Mouse (Mus musculus) liver, embryonic 14.5 days (tissue): ENCODE measurements around the gene Lamtor2. TPM values are rescaled to one million over a fixed set of nuclear protein-coding genes. Genes with fewer than 3 reads are reported as not detected.

Source experiments
- ATAC-seq: fragments of 200-750 bp; cut with Nextera tagmentation; 2 replicates; pipeline ENCODE4 v1.8.0; 2017; ENCODE audit warnings: moderate number of reproducible peaks, mild to moderate bottlenecking, moderate library complexity; ENCODE audit not compliant: insufficient read depth
- DNase-seq, 3 experiments: peaks; one replicate each; pipeline ENCODE4 v3.0.0-alpha.2; 2012 to 2013; ENCODE audit warnings: low read depth in 3 of 3, low spot score in 3 of 3
- H3K27ac ChIP-seq: fragments of 300-500 bp; sonication (generic); 2 replicates; pipeline ENCODE4 v1.5.1; 2014; ENCODE audit warnings: moderate library complexity, mild to moderate bottlenecking, control low read depth, inconsistent platforms
- H3K27me3 ChIP-seq: fragments of 300-500 bp; sonication (generic); 2 replicates; pipeline ENCODE4 v1.6.1; 2014; ENCODE audit warnings: mild to moderate bottlenecking, low read length, moderate library complexity; ENCODE audit not compliant: control insufficient read depth, insufficient read depth
- H3K36me3 ChIP-seq: fragments of 300-500 bp; sonication (generic); replicated peaks from 2 replicates; pipeline ENCODE4 v1.6.1; 2014; ENCODE audit warnings: low read depth; ENCODE audit not compliant: control insufficient read depth, insufficient read depth
- H3K4me1 ChIP-seq, 2 experiments: fragments of 200-500 bp in 1 of 2; fragments of 300-500 bp in 1 of 2; sonication (generic) in 1 of 2; replicated peaks; 2 replicates each; pipeline ENCODE4 v1.6.1; 2012 to 2014; ENCODE audit warnings: antibody characterized with exemption in 1 of 2, inconsistent platforms in 1 of 2, low read length in 1 of 2; ENCODE audit not compliant: control insufficient read depth in 2 of 2, insufficient read depth in 2 of 2
- H3K4me2 ChIP-seq: fragments of 300-500 bp; sonication (generic); 2 replicates; pipeline ENCODE4 v1.6.1; 2014; ENCODE audit warnings: low read depth, mild to moderate bottlenecking, control low read depth, moderate library complexity
- H3K4me3 ChIP-seq, 2 experiments: fragments of 200-500 bp in 1 of 2; fragments of 300-500 bp in 1 of 2; sonication (generic) in 1 of 2; 2 replicates each; pipeline ENCODE4 v1.5.1; 2012 to 2014; ENCODE audit warnings: low read depth in 2 of 2, low read length in 2 of 2, mild to moderate bottlenecking in 2 of 2, control low read depth in 1 of 2, inconsistent platforms in 1 of 2, moderate library complexity in 1 of 2; ENCODE audit not compliant: insufficient read depth in 1 of 2
- H3K9ac ChIP-seq: fragments of 300-500 bp; sonication (generic); replicated peaks from 2 replicates; pipeline ENCODE4 v1.6.1; 2014; ENCODE audit warnings: mild to moderate bottlenecking, control low read depth, moderate library complexity
- H3K9me3 ChIP-seq: fragments of 300-500 bp; sonication (generic); 2 replicates; pipeline ENCODE4 v1.6.1; 2016; ENCODE audit warnings: low read length, mixed read lengths; ENCODE audit not compliant: control insufficient read depth
- CTCF ChIP-seq: IDR thresholded peaks from 2 replicates; pipeline ENCODE4 v1.5.1; 2016; ENCODE audit warnings: antibody characterized with exemption, low read depth, control low read depth
- EP300 ChIP-seq: IDR thresholded peaks from 2 replicates; pipeline ENCODE4 v1.6.1; 2016; ENCODE audit warnings: antibody characterized with exemption, low read depth
- WGBS: fragments of 180-500 bp; shearing (Covaris S2); extraction: QIAGEN DNeasy Blood & Tissue Kit; methylation state at CpG from one replicate; pipeline ENCODE4 v1.1.7; 2014; ENCODE audit not compliant: insufficient replicate concordance; 5-methylcytosine and 5-hydroxymethylcytosine counted together
- microRNA counts: library from miRNA; unstranded; fragments of <30 nt; microRNA quantifications from one replicate; lab custom pipeline; 2016
- microRNA-seq: library from miRNA; unstranded; fragments of <30 nt; microRNA quantifications from one replicate; pipeline ENCODE4, GENCODE M21; 2016
- polyA plus RNA-seq, 2 experiments: library from polyadenylated mRNA; depleted of rRNA in 1 of 2; stranded (reverse) in 1 of 2; unstranded in 1 of 2; fragments of >200 nt; fragmentation: Nextera tagmentation in 1 of 2; extraction: Ambion mirVana in 1 of 2; gene quantifications; 2 replicates each; pipeline versions ENCODE4 v1.2.1 to v1.2.3; 2012 to 2014

Lamtor2 gene
- polyA plus RNA-seq, 2 experiments = 62.0 to 73.1 TPM

- Histone ChIP-seq H3K27me3 (no peaks in the 10 kb centered on the region), H3K36me3 (peaks cover 24% of the 10 kb centered on the region), H3K4me3 (peak overlapping the region; percentile 67 to 92), H3K9me3 (no peaks in the 10 kb centered on the region), H3K4me1 (peaks cover 38 to 39% of the 10 kb centered on the region in 2 experiments), H3K9ac (peak overlapping the region; percentile 94), H3K27ac (peak overlapping the region; percentile 83), H3K4me2 (peak overlapping the region; percentile 77)
- DNase-seq = no peak
- TF ChIP-seq EP300 = no peak
- TF ChIP-seq CTCF = no peak
- peak; percentile 8; the same call in 1 of the 2 replicates for ATAC-seq
- WGBS = 24% methylated on average over 11 of the region's 11 CpGs
These were observed 50.8 kb downstream of the Lamtor2 start for GRCm38 (mm10) chr3:88502031-88502571.

GRCm38 (mm10) chr3:88501366-88502030, 51.4 kb downstream of the Lamtor2 start:
- H3K4me1 ChIP-seq = peaks cover 42% of the 10 kb centered on the region in 2 experiments

GRCm38 (mm10) chr3:88500655-88501365, 52.1 kb downstream of the Lamtor2 start:
- Histone ChIP-seq H3K9me3 (no peaks in the 10 kb centered on the region), H3K4me3 (peak overlapping the region; percentile 67 to 92), H3K27me3 (no peaks in the 10 kb centered on the region), H3K36me3 (peaks cover 29% of the 10 kb centered on the region), H3K27ac (peak overlapping the region; percentile 83), H3K4me1 (peaks cover 49% of the 10 kb centered on the region in 2 experiments), H3K9ac (peak overlapping the region; percentile 94), H3K4me2 (peak overlapping the region; percentile 77)
- no peak for TF ChIP-seq CTCF
- no peak for TF ChIP-seq EP300
- DNase-seq (no peak), ATAC-seq (no peak)
- 45% methylated on average over 4 of the region's 4 CpGs for WGBS

More at GRCm38 (mm10) chr3:88501366-88502030, 51.4 kb downstream of the Lamtor2 start:
- Histone ChIP-seq H3K27me3 (no peaks in the 10 kb centered on the region), H3K36me3 (peaks cover 24% of the 10 kb centered on the region), H3K4me2 (peak overlapping the region; percentile 77), H3K9me3 (no peaks in the 10 kb centered on the region), H3K27ac (peak overlapping the region; percentile 83), H3K4me3 (peak overlapping the region; percentile 67 to 92), H3K9ac (peak overlapping the region; percentile 94)
- 21% methylated on average over 6 of the region's 6 CpGs for WGBS
- DNase-seq = no peak
- TF ChIP-seq EP300 = no peak
- TF ChIP-seq CTCF = no peak
- ATAC-seq = peak; percentile 44

- peak overlapping the region; percentile 67 to 92 for H3K4me3 ChIP-seq
These were observed 52.8 kb downstream of the Lamtor2 start for GRCm38 (mm10) chr3:88500087-88500486.

More at GRCm38 (mm10) chr3:88500087-88500486, 52.8 kb downstream of the Lamtor2 start:
- ATAC-seq = no peak
- Histone ChIP-seq H3K4me1 (peaks cover 56% of the 10 kb centered on the region in 2 experiments), H3K36me3 (peaks cover 32% of the 10 kb centered on the region), H3K9ac (peak overlapping the region; percentile 94), H3K27ac (peak overlapping the region; percentile 83), H3K4me2 (peak overlapping the region; percentile 77), H3K9me3 (no peaks in the 10 kb centered on the region), H3K27me3 (no peaks in the 10 kb centered on the region)
- WGBS = 41% methylated on average over 7 of the region's 7 CpGs
- peak; percentile 40; the same call in 1 of the 2 replicates for TF ChIP-seq CTCF
- TF ChIP-seq EP300 = no peak
- no peak for DNase-seq

MicroRNAs within 50 kb of the gene (microRNA counts, 519-probe panel; counts per million panel counts)
- 69.9 counts per million for microRNA mmu-miR-1905 (lab: Ali Mortazavi, UCI)

Small RNA genes within 50 kb of the gene (microRNA-seq; reads per million reads assigned to microRNA genes)
- not detected for gene Mir1905

Other genes starting within 250 kb of the Lamtor2 start
- 29.2 and 31.1 TPM in 2 replicates for gene Glmp, start 228.1 kb downstream of the Lamtor2 start, polyA plus RNA-seq (2012; rRNA removed)
- gene Glmp, start 228.1 kb downstream of the Lamtor2 start, polyA plus RNA-seq (2014; fragmentation: Nextera tagmentation; extraction: Ambion mirVana) = 51.6 and 52.4 TPM in 2 replicates
- 0.70 and 0.92 TPM in 2 replicates for gene Tmem79, start 216.9 kb downstream of the Lamtor2 start, polyA plus RNA-seq (2012; rRNA removed)
- 0.92 and 1.0 TPM in 2 replicates for gene Tmem79, start 216.9 kb downstream of the Lamtor2 start, polyA plus RNA-seq (2014; fragmentation: Nextera tagmentation; extraction: Ambion mirVana)
- gene Smg5, start 216.8 kb downstream of the Lamtor2 start, polyA plus RNA-seq (2012; rRNA removed) = 33.6 and 36.6 TPM in 2 replicates
- 18.8 and 23.7 TPM in 2 replicates for gene Smg5, start 216.8 kb downstream of the Lamtor2 start, polyA plus RNA-seq (2014; fragmentation: Nextera tagmentation; extraction: Ambion mirVana)
- gene Paqr6, start 188.5 kb downstream of the Lamtor2 start, polyA plus RNA-seq (2012; rRNA removed) = 7.8 and 8.7 TPM in 2 replicates
- 4.1 and 6.6 TPM in 2 replicates for gene Paqr6, start 188.5 kb downstream of the Lamtor2 start, polyA plus RNA-seq (2014; fragmentation: Nextera tagmentation; extraction: Ambion mirVana)
- 0.27 and 0.38 TPM in 2 replicates for gene Bglap3, start 180.3 kb downstream of the Lamtor2 start, polyA plus RNA-seq (2012; rRNA removed)
- gene Bglap3, start 180.3 kb downstream of the Lamtor2 start, polyA plus RNA-seq (2014; fragmentation: Nextera tagmentation; extraction: Ambion mirVana) = 0.29 and 0.38 TPM in 2 replicates
- gene Bglap2, start 174.4 kb downstream of the Lamtor2 start, polyA plus RNA-seq (2012; rRNA removed) = not detected in 2 replicates
- gene Bglap2, start 174.4 kb downstream of the Lamtor2 start, polyA plus RNA-seq (2014; fragmentation: Nextera tagmentation; extraction: Ambion mirVana) = not detected in 2 replicates
- not detected in 2 replicates for gene Bglap, start 168.6 kb downstream of the Lamtor2 start, polyA plus RNA-seq (2012; rRNA removed)
- not detected in 2 replicates for gene Bglap, start 168.6 kb downstream of the Lamtor2 start, polyA plus RNA-seq (2014; fragmentation: Nextera tagmentation; extraction: Ambion mirVana)
- 59.1 and 60.6 TPM in 2 replicates for gene Pmf1, start 142.7 kb downstream of the Lamtor2 start, polyA plus RNA-seq (2012; rRNA removed)
- gene Pmf1, start 142.7 kb downstream of the Lamtor2 start, polyA plus RNA-seq (2014; fragmentation: Nextera tagmentation; extraction: Ambion mirVana) = 73.8 and 81.2 TPM in 2 replicates
- gene Slc25a44, start 127.9 kb downstream of the Lamtor2 start, polyA plus RNA-seq (2012; rRNA removed) = 8.8 and 9.2 TPM in 2 replicates
- 9.9 and 11.7 TPM in 2 replicates for gene Slc25a44, start 127.9 kb downstream of the Lamtor2 start, polyA plus RNA-seq (2014; fragmentation: Nextera tagmentation; extraction: Ambion mirVana)
- gene Sema4a, start 91.9 kb downstream of the Lamtor2 start, polyA plus RNA-seq (2012; rRNA removed) = 12.7 and 17.8 TPM in 2 replicates
- 9.1 and 10.5 TPM in 2 replicates for gene Sema4a, start 91.9 kb downstream of the Lamtor2 start, polyA plus RNA-seq (2014; fragmentation: Nextera tagmentation; extraction: Ambion mirVana)
- 45.2 and 58.7 TPM in 2 replicates for gene Lmna, start 43.1 kb downstream of the Lamtor2 start, polyA plus RNA-seq (2012; rRNA removed)
- gene Lmna, start 43.1 kb downstream of the Lamtor2 start, polyA plus RNA-seq (2014; fragmentation: Nextera tagmentation; extraction: Ambion mirVana) = 115 and 132 TPM in 2 replicates
- 1.1 and 1.3 TPM in 2 replicates for gene Mex3a, start 20.7 kb downstream of the Lamtor2 start, polyA plus RNA-seq (2012; rRNA removed)
- gene Mex3a, start 20.7 kb downstream of the Lamtor2 start, polyA plus RNA-seq (2014; fragmentation: Nextera tagmentation; extraction: Ambion mirVana) = 0.74 and 0.82 TPM in 2 replicates
- gene Rab25, start 4.8 kb downstream of the Lamtor2 start, polyA plus RNA-seq (2012; rRNA removed) = 0.39 and 0.52 TPM in 2 replicates
- 0.25 TPM in 1 of 2 replicates, not detected in the other for gene Rab25, start 4.8 kb downstream of the Lamtor2 start, polyA plus RNA-seq (2014; fragmentation: Nextera tagmentation; extraction: Ambion mirVana)
- gene Ubqln4, start 684 bp upstream of the Lamtor2 start, polyA plus RNA-seq (2012; rRNA removed) = 22.7 and 27.2 TPM in 2 replicates
- 17.9 and 20.9 TPM in 2 replicates for gene Ubqln4, start 684 bp upstream of the Lamtor2 start, polyA plus RNA-seq (2014; fragmentation: Nextera tagmentation; extraction: Ambion mirVana)
- gene Ssr2, start 22.8 kb upstream of the Lamtor2 start, polyA plus RNA-seq (2012; rRNA removed) = 165 and 230 TPM in 2 replicates
- gene Ssr2, start 22.8 kb upstream of the Lamtor2 start, polyA plus RNA-seq (2014; fragmentation: Nextera tagmentation; extraction: Ambion mirVana) = 168 and 173 TPM in 2 replicates
- 8.5 and 8.9 TPM in 2 replicates for gene Arhgef2, start 52.9 kb upstream of the Lamtor2 start, polyA plus RNA-seq (2012; rRNA removed)
- gene Arhgef2, start 52.9 kb upstream of the Lamtor2 start, polyA plus RNA-seq (2014; fragmentation: Nextera tagmentation; extraction: Ambion mirVana) = 10.1 and 11.5 TPM in 2 replicates
- gene Rxfp4, start 100.1 kb upstream of the Lamtor2 start, polyA plus RNA-seq (2012; rRNA removed) = not detected in 2 replicates
- not detected in 2 replicates for gene Rxfp4, start 100.1 kb upstream of the Lamtor2 start, polyA plus RNA-seq (2014; fragmentation: Nextera tagmentation; extraction: Ambion mirVana)
- 24.2 and 29.4 TPM in 2 replicates for gene Khdc4, start 132.7 kb upstream of the Lamtor2 start, polyA plus RNA-seq (2012; rRNA removed)
- gene Khdc4, start 132.7 kb upstream of the Lamtor2 start, polyA plus RNA-seq (2014; fragmentation: Nextera tagmentation; extraction: Ambion mirVana) = 18.5 and 20.8 TPM in 2 replicates
- gene Rit1, start 163.8 kb upstream of the Lamtor2 start, polyA plus RNA-seq (2012; rRNA removed) = 15.8 and 20.3 TPM in 2 replicates
- 30.6 and 31.6 TPM in 2 replicates for gene Rit1, start 163.8 kb upstream of the Lamtor2 start, polyA plus RNA-seq (2014; fragmentation: Nextera tagmentation; extraction: Ambion mirVana)
- 0.35 and 0.55 TPM in 2 replicates for gene Syt11, start 222.1 kb upstream of the Lamtor2 start, polyA plus RNA-seq (2012; rRNA removed)
- gene Syt11, start 222.1 kb upstream of the Lamtor2 start, polyA plus RNA-seq (2014; fragmentation: Nextera tagmentation; extraction: Ambion mirVana) = 0.47 and 0.57 TPM in 2 replicates